Mouse (Mus musculus) liver, embryonic 14.5 days (tissue): ENCODE results near the gene Mettl8.

ENCODE experiments used
- CTCF ChIP-seq: IDR thresholded peaks from 2 replicates; pipeline ENCODE4 v1.5.1; 2016; ENCODE audit warnings: antibody characterized with exemption, low read depth, control low read depth
- EP300 ChIP-seq: IDR thresholded peaks from 2 replicates; pipeline ENCODE4 v1.6.1; 2016; ENCODE audit warnings: antibody characterized with exemption, low read depth

- TF ChIP-seq CTCF: no peak
- no peak for TF ChIP-seq EP300
Observed at GRCm38 (mm10) chr2:70996438-70996837, 58.9 kb downstream of the Mettl8 start.
